Mouse (Mus musculus) liver, embryonic 14.5 days (tissue): ENCODE measurements around the gene Men1.

Source experiments
- CTCF ChIP-seq: IDR thresholded peaks from 2 replicates; pipeline ENCODE4 v1.5.1; 2016; ENCODE audit warnings: antibody characterized with exemption, low read depth, control low read depth
- EP300 ChIP-seq: IDR thresholded peaks from 2 replicates; pipeline ENCODE4 v1.6.1; 2016; ENCODE audit warnings: antibody characterized with exemption, low read depth

GRCm38 (mm10) chr19:6313796-6314195, 21.0 kb upstream of the Men1 start:
- TF ChIP-seq CTCF (no peak), EP300 (no peak)
